Mouse (Mus musculus) cerebellum, adult 8-10 months (tissue): ENCODE data around the gene Synpr.
A peak's percentile ranks its signal among the peaks of the same experiment; 100 is the strongest.
"Not testable (repeated sequence)": the region's sequence is repeated elsewhere in the genome, so short reads cannot be mapped to it uniquely, and the experiment has no call there.

Source experiments
- DNase-seq: peaks from one replicate; pipeline ENCODE4 v3.0.0; 2022

Synpr gene

GRCm38 (mm10) chr14:13284091-13284844 is at the start of gene Synpr:
TSS of gene Synpr (plus strand) at chr14:13284780.
- DNase-seq, result peak; percentile 57

- DNase-seq, result peak; percentile 36
These were observed 47.7 kb upstream of the Synpr start for GRCm38 (mm10) chr14:13236929-13237328.

GRCm38 (mm10) chr14:13247431-13247830 is 37.1 kb upstream of the Synpr start:
- DNase-seq, result no peak

GRCm38 (mm10) chr14:13249361-13249760 is 35.2 kb upstream of the Synpr start:
- no peak for DNase-seq

- DNase-seq, result no peak
These were observed 32.0 kb upstream of the Synpr start for GRCm38 (mm10) chr14:13252594-13252993.

GRCm38 (mm10) chr14:13254741-13255140 is 29.8 kb upstream of the Synpr start:
- DNase-seq, result not testable (repeated sequence)

GRCm38 (mm10) chr14:13262406-13262805 is 22.2 kb upstream of the Synpr start:
- DNase-seq, result no peak

GRCm38 (mm10) chr14:13266331-13266730 is 18.2 kb upstream of the Synpr start:
- no peak for DNase-seq

GRCm38 (mm10) chr14:13267181-13267580 is 17.4 kb upstream of the Synpr start:
- peak; percentile 52 for DNase-seq

- DNase-seq, result peak; percentile 18
These were observed 1.4 kb upstream of the Synpr start for GRCm38 (mm10) chr14:13283211-13283610.

GRCm38 (mm10) chr14:13284845-13285198 is 242 bp downstream of the Synpr start:
- DNase-seq, result no peak

GRCm38 (mm10) chr14:13285341-13286130 is 956 bp downstream of the Synpr start:
- DNase-seq, result peak; percentile 28

- DNase-seq, result no peak
These were observed 9.6 kb downstream of the Synpr start for GRCm38 (mm10) chr14:13294200-13294599.

GRCm38 (mm10) chr14:13314323-13314722 is 29.7 kb downstream of the Synpr start:
- no peak for DNase-seq

GRCm38 (mm10) chr14:13328461-13328860 is 43.9 kb downstream of the Synpr start:
- no peak for DNase-seq

- no peak for DNase-seq
These were observed 48.1 kb downstream of the Synpr start for GRCm38 (mm10) chr14:13332497-13333306.

GRCm38 (mm10) chr14:13333372-13333771 is 48.8 kb downstream of the Synpr start:
- DNase-seq, result no peak

GRCm38 (mm10) chr14:13336162-13336561 is 51.6 kb downstream of the Synpr start:
- no peak for DNase-seq

- no peak for DNase-seq
These were observed 56.1 kb downstream of the Synpr start for GRCm38 (mm10) chr14:13340688-13341087.

GRCm38 (mm10) chr14:13344240-13344639 is 59.7 kb downstream of the Synpr start:
- no peak for DNase-seq

GRCm38 (mm10) chr14:13349170-13349865 is 64.7 kb downstream of the Synpr start:
- DNase-seq, result no peak

- DNase-seq, result peak; percentile 16
These were observed 69.6 kb downstream of the Synpr start for GRCm38 (mm10) chr14:13354154-13354553.
